Mouse (Mus musculus) MEL (cell line): ENCODE results near the gene Svs1.

Source experiments
- CHD2 ChIP-seq: IDR thresholded peaks from 2 replicates; pipeline ENCODE4 v1.6.1; 2011; ENCODE audit warnings: low read length, improper control_type of control experiment
- CTCF ChIP-seq, 3 experiments: IDR thresholded peaks in 2 of 3; conservative IDR thresholded peaks in 1 of 3; 2 replicates each; pipeline ENCODE4 v1.5.1; 2011 to 2012; ENCODE audit warnings: low read length in 3 of 3, low read depth in 2 of 3, mild to moderate bottlenecking in 2 of 3, improper control_type of control experiment in 1 of 3, inconsistent platforms in 1 of 3, mixed read lengths in 1 of 3, moderate library complexity in 1 of 3; ENCODE audit not compliant: control insufficient read depth in 1 of 3, insufficient read depth in 1 of 3, poor library complexity in 1 of 3, severe bottlenecking in 1 of 3
- EP300 ChIP-seq, 2 experiments: IDR thresholded peaks; 2 replicates each; pipeline ENCODE4 v1.6.1; 2011; ENCODE audit warnings: improper control_type of control experiment in 2 of 2, low read length in 2 of 2, low read depth in 1 of 2, mild to moderate bottlenecking in 1 of 2
- GABPA ChIP-seq: IDR thresholded peaks from 2 replicates; pipeline ENCODE4 v1.6.1; 2012; ENCODE audit warnings: low read depth, mild to moderate bottlenecking, inconsistent platforms, low read length, improper control_type of control experiment, moderate library complexity
- HCFC1 ChIP-seq: IDR thresholded peaks from 2 replicates; pipeline ENCODE4 v1.6.1; 2012; ENCODE audit warnings: low read depth, mild to moderate bottlenecking, inconsistent platforms, low read length, improper control_type of control experiment, moderate library complexity
- MAFK ChIP-seq: IDR thresholded peaks from 2 replicates; pipeline ENCODE4 v1.6.1; 2011; ENCODE audit warnings: low read depth, mild to moderate bottlenecking, low read length, improper control_type of control experiment, borderline replicate concordance
- MEF2A ChIP-seq: IDR thresholded peaks from 2 replicates; pipeline ENCODE4 v1.6.1; 2014; ENCODE audit warnings: low read depth, mild to moderate bottlenecking, inconsistent platforms, low read length, improper control_type of control experiment; ENCODE audit not compliant: poor library complexity, insufficient replicate concordance, severe bottlenecking; ENCODE audit errors: extremely low read depth
- NELFE ChIP-seq: IDR thresholded peaks from 2 replicates; pipeline ENCODE4 v1.6.1; 2011; ENCODE audit warnings: low read depth, low read length, improper control_type of control experiment
- POLR2A ChIP-seq, 2 experiments: IDR thresholded peaks; 2 replicates each; pipeline ENCODE4 v1.6.1; 2011 to 2012; ENCODE audit warnings: low read length in 2 of 2, mild to moderate bottlenecking in 2 of 2, control low read depth in 1 of 2, improper control_type of control experiment in 1 of 2, low read depth in 1 of 2, moderate library complexity in 1 of 2; ENCODE audit not compliant: control insufficient read depth in 1 of 2, insufficient read depth in 1 of 2, poor library complexity in 1 of 2
- SIN3A ChIP-seq: IDR thresholded peaks from 2 replicates; pipeline ENCODE4 v1.6.1; 2012; ENCODE audit warnings: low read length, improper control_type of control experiment, inconsistent platforms
- USF1 ChIP-seq: IDR thresholded peaks from 2 replicates; pipeline ENCODE4 v1.6.1; 2014; ENCODE audit warnings: low read depth, mild to moderate bottlenecking, inconsistent platforms, low read length, improper control_type of control experiment, moderate library complexity
- ZMIZ1 ChIP-seq: IDR thresholded peaks from 2 replicates; pipeline ENCODE4 v1.6.1; 2012; ENCODE audit warnings: low read depth, mild to moderate bottlenecking, inconsistent platforms, low read length, improper control_type of control experiment, moderate library complexity

GRCm38 (mm10) chr6:49009161-49009555 is 22.5 kb downstream of the Svs1 start:
- TF ChIP-seq GABPA: no peak
- TF ChIP-seq POLR2A (IDR thresholded peaks at IDR 0.05; ENCODE audit: control insufficient read depth in 1 of 2, insufficient read depth in 1 of 2, low read depth in 1 of 2, low read length in 2 of 2, poor library complexity in 1 of 2): no peak
- TF ChIP-seq CHD2: no peak
- no peak for TF ChIP-seq CTCF (IDR thresholded peaks at IDR 0.05 in 2 of 3, conservative IDR thresholded peaks at IDR 0.05 in 1 of 3; ENCODE audit: control insufficient read depth in 1 of 3, insufficient read depth in 1 of 3, low read depth in 2 of 3, low read length in 3 of 3, poor library complexity in 1 of 3, severe bottlenecking in 1 of 3)
- no peak for TF ChIP-seq SIN3A
- no peak for TF ChIP-seq USF1
- TF ChIP-seq ZMIZ1: no peak
- no peak for TF ChIP-seq MAFK
- TF ChIP-seq HCFC1: no peak
- no peak for TF ChIP-seq NELFE
- TF ChIP-seq MEF2A: no peak
- TF ChIP-seq EP300 (IDR thresholded peaks at IDR 0.05; ENCODE audit: low read depth in 1 of 2, low read length in 2 of 2): no peak
